Mouse (Mus musculus) small intestine, adult 2 months (tissue): ENCODE data around the gene Zc3h12c.

ENCODE experiments used
- CTCF ChIP-seq: fragments of 200-500 bp; IDR thresholded peaks from 2 replicates; pipeline ENCODE4 v1.5.1; 2012; ENCODE audit warnings: low read depth, mild to moderate bottlenecking, control low read depth, inconsistent platforms, low read length, moderate library complexity, mixed read lengths; ENCODE audit not compliant: insufficient replicate concordance, insufficient read length; ENCODE audit errors: extremely low read depth
- POLR2A ChIP-seq: fragments of 200-500 bp; IDR thresholded peaks from 2 replicates; pipeline ENCODE4 v1.6.1; 2012; ENCODE audit warnings: low read depth, mild to moderate bottlenecking, control low read depth, inconsistent platforms, low read length, moderate library complexity

DNA sequence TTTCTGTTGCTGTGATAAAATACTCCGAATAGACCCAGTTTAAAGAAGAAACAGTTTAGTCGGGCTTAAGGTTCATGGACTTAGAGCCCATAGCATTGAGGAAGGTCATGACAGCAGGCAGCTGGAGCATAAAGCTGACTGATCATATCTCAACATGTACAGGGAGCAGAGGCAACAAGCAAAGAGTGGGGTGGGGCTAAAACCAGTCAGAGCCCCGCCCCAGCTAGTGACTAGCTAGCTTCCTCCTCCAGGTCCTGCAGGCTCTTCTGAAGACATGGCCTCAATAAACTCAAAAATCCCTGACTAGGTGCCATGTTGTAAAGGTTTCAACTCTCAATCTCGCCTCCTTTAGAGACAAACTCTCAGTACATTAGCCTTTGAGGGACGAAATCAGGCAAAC is 25.5 kb upstream of the Zc3h12c start:
- TF ChIP-seq CTCF, result no peak
- no peak for TF ChIP-seq POLR2A
